Mouse (Mus musculus): ENCODE data around the gene Celf5.

DNA sequence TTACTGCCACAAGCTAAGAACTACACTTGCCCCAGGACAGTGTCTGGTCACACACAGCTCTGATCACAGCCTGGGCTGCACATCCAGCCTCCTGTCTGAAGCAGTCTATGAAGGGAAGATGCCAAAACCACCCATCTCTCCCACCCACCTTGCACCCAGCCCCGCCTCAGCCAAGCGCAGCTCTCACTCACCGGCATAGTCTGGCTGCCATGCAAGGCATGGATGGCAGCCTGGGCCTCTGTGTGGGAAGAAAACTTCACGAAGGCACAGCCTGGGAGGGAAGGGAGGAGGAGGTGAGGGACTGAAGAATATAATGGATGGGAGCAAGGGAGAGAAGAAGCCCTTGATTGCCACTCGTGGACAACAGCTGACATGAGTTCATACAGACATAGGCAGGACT lies 13.3 kb downstream of the Celf5 start:
- TF ChIP-seq POLR2A (IDR thresholded peaks at IDR 0.05; ENCODE audit: low read depth, low read length): no peak
- TF ChIP-seq CTCF (IDR thresholded peaks at IDR 0.05; ENCODE audit: extremely low read depth, insufficient read length, insufficient replicate concordance, low read depth, low read length): no peak

All from small intestine, adult 2 months (tissue).